Mouse (Mus musculus): ENCODE measurements at regions not wholly inside any gene's neighbourhood (a gene's known extent, or its start where the extent isn't known, plus 50 kb on each side); places are given as distances from the start of the nearest gene placed in this dataset.

DNA sequence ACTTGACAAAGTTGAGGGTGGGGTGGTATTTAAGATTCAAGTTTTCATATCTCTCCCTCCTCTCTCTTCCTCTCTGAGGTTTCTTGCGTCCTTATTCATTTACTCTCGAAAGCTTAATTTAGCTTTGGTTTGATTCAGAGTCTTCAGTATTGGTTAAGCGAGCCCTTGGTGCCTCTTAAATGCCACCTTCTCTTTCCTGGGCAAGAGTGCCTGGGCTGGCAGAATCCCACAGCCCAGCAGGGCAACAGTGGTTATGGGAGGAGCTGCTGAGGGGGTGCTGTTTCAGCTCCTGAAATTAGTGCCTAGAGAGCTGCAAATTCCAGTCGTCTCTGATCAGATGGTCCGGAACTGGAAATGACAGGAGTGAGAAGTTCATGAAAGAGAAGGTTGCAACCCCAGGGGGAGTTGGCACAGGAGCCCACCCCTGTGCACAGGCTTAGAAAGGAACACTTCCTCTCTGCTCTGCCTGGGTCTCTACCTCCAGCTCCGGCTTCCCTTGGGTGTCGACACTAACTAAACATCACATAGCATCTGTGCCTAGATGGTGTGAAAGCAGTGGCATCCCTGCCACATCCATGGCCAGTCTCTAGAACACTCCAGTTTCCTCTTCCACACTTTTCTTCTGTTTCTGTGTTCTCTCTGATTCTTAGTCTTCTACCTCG, 125.2 kb upstream of the Tent5a start:
- DNase-seq (ENCODE audit: low spot score) = no peak

GRCm38 (mm10) chr9:85451349-85451748, 124.2 kb upstream of the Tent5a start:
- no peak for DNase-seq (ENCODE audit: low spot score)

GRCm38 (mm10) chr9:85450877-85451276, 123.7 kb upstream of the Tent5a start:
- no peak for DNase-seq (ENCODE audit: low spot score)

DNA sequence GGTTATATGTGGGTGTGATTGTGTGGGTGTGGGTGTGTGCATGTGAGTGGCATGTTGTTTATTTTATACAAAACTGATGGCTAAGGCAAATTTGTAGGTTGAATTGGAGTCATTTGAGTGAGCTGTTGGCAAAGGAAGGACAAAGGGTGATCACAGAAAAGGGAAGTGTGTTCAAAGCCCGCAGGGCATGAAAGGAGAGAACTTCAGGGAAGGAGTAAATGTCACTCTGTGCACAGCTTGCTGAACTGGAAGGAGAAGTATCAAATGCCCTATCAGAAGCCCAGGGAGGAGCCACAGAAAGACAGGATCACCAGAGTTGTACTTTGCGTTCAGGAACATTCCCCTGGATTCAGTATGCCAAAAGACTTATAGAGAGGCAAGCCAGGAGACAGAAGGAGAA, 122.3 kb upstream of the Tent5a start:
- DNase-seq (ENCODE audit: low spot score) = no peak

GRCm38 (mm10) chr9:85442761-85443505, 115.8 kb upstream of the Tent5a start:
- DNase-seq (ENCODE audit: low spot score) = no peak

GRCm38 (mm10) chr9:85439664-85440063, 112.5 kb upstream of the Tent5a start:
- no peak for DNase-seq (ENCODE audit: low spot score)

GRCm38 (mm10) chr9:85432220-85432619, 105.1 kb upstream of the Tent5a start:
- DNase-seq (ENCODE audit: low spot score) = no peak

DNA sequence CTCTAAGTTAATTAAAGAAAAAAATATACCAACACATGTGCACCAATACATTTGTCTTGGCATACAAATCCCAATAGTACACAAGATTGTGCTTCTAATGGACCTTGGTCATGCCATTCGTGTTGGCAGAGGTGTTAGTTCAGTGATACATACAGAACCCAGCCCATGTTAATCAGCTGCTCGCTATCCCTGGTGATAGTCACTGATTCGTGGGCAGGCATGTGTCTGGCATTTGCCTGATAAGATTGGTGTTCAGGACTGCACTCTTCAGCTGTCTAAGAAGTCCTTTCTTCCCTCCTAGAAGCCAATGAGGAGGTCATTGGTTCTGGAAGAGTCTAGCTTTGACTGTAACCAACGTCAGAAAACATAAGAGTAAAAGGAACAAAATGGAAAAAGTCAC, 99.7 kb upstream of the Tent5a start:
- DNase-seq (ENCODE audit: low spot score) = no peak

DNA sequence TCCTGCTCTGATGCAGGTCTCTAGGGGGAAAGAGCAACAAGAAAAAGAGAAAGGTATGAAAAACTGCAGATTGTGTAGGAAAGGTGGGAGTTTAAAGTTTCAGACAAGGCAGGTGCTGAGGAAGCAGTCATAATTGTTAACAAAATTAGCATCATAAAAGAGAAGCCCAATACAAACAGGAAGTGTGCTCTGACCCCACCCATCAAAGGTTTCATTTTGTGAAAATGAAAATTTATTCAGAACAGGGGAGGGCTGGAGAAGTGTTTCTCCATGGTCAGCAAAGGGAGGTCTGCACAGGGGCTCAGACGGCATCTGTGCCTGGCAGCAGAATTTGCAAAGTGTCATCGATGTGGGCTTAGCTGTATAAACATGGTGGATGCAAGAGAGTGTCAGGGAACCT, 96.8 kb upstream of the Tent5a start:
- no peak for DNase-seq (ENCODE audit: low spot score)

- DNase-seq (ENCODE audit: low spot score) = no peak
Observed at GRCm38 (mm10) chr9:85414391-85414790, 87.2 kb upstream of the Tent5a start.

- peak; percentile 31 for DNase-seq (ENCODE audit: low spot score)
Observed at GRCm38 (mm10) chr9:85413813-85414212, 86.7 kb upstream of the Tent5a start.

DNA sequence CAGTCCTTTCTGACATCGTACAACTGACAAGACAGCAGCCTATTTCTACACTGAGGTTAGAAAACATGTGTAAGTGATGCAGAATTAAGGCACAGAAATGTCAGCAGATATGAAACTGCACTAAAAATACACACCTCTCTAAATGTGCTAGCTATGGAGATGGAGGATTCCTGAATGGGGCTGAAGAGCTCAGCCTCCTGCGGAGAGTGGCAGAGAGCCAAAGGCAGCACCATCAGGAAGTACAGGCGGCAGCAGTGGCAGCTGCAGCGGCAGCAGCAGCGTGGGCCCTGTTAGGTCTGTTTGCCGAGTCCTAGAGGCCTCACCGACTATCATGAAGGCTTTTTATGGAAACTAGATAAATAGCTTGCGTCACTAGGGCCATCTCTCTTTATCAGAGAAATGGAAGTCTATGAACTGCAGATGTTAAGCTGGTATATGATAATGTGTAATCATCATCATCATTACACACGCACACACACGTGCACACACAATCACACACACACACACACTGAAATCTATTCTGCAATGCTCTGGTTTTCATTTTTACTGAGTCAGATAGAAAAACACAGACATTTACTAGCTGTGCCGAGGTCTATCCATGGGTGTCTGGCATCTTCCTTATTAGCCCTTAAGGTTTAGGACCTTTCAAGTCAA, 83.6 kb upstream of the Tent5a start:
- no peak for DNase-seq (ENCODE audit: low spot score)

GRCm38 (mm10) chr9:85409974-85410506, 82.9 kb upstream of the Tent5a start:
- DNase-seq (ENCODE audit: low spot score) = no peak

- no peak for DNase-seq (ENCODE audit: low spot score)
Observed at GRCm38 (mm10) chr9:85408461-85408860, 81.3 kb upstream of the Tent5a start.

- DNase-seq (ENCODE audit: low spot score) = no peak
Observed at GRCm38 (mm10) chr9:85407592-85407991, 80.4 kb upstream of the Tent5a start.

- DNase-seq (ENCODE audit: low spot score) = no peak
Observed at GRCm38 (mm10) chr9:85401736-85402135, 74.6 kb upstream of the Tent5a start.

DNA sequence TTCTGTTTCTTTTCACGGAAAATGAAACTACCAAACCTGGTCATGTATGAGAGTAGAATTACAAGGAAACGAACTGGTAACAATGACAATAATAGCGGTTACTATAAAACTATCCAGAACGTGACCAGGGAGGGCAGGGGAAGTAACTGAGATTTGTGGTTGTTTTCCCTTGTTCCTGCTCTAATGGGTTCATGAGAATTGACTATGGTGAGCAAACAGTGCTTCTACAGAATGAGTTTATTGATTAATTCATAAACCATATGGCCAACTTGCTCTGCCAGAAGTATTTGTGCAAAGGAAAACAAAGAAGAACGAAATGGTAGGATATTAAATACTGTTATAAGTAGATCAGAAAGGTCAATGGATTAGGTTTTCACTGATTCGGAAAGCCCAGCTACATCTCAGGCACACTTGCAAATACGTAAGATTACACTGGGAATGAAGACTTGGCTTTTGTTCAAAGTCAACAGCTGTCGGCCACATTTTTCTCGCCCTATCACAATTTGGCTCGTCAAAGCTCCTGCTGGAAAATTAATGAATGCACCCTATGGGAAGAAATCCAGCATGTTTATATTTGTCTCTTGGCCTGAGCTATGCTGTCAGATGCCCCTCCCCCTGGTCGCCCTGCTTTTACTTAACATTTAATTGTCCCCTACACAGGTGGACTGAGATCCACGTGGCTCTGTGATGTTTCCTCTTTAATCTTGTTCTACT, 73.6 kb upstream of the Tent5a start:
- DNase-seq (ENCODE audit: low spot score) = peak; percentile 24

GRCm38 (mm10) chr9:85394975-85395374, 67.8 kb upstream of the Tent5a start:
- DNase-seq (ENCODE audit: low spot score) = no peak

- no peak for DNase-seq (ENCODE audit: low spot score)
Observed at GRCm38 (mm10) chr9:85391283-85391682, 64.1 kb upstream of the Tent5a start.

DNA sequence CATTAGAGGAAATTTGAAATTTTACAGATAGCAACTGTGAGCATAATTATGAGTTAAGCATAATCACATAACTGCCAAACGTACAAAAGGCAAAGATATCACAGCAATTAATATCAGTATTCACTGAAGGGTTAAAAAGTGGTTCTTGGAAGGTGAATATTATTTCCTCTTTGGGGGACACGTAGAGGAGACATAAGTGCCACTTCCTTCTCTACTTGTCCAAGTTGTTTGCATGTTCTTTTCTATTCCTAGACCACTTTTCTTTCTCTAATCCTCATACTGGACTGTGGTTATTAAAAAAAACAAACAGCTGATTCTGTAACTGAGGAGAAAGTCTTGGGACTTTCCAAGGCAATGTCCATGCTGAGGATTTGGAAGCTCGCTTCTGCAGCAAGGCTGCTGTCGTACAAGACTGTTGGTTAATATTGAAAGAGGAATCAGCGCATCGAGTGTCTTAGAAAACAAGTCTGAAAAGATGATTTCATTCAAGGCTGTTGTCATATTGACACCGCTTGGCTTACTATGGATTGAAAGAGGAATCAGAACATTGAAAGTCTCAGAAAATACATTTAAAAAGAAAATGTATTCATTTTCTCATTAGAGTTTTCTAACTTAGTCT, 61.7 kb upstream of the Tent5a start:
- no peak for DNase-seq (ENCODE audit: low spot score)

DNA sequence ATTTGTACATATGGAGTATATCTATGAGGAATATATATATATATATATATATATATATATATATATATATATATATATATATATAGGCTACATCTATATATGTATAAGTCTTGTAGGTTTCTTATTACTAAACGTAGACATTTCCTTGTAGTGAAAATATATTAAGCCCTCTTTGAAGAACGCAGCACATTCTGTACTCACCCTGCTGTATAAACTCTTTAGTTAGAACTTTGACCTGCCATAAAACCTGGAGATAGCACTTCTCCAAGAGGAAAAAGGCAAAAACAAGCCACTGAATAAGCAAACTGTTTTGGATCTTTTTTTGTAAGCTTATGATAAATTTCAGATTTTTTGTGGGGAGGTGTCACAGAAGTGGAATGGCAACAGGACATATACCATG, 55.3 kb upstream of the Tent5a start:
- DNase-seq (ENCODE audit: low spot score) = no peak

GRCm38 (mm10) chr9:85380756-85381155, 53.6 kb upstream of the Tent5a start:
- peak; percentile 49 for DNase-seq (ENCODE audit: low spot score)
